Mouse (Mus musculus) retina, adult 2 months (tissue): ENCODE measurements around the gene Ttc33.
"Not testable (repeated sequence)": the region's sequence is repeated elsewhere in the genome, so short reads cannot be mapped to it uniquely, and the experiment has no call there.

ENCODE experiments used
- DNase-seq: peaks from one replicate; pipeline ENCODE4 v3.0.0-alpha.2; 2012; ENCODE audit warnings: low read depth, low spot score

Ttc33 gene

DNA sequence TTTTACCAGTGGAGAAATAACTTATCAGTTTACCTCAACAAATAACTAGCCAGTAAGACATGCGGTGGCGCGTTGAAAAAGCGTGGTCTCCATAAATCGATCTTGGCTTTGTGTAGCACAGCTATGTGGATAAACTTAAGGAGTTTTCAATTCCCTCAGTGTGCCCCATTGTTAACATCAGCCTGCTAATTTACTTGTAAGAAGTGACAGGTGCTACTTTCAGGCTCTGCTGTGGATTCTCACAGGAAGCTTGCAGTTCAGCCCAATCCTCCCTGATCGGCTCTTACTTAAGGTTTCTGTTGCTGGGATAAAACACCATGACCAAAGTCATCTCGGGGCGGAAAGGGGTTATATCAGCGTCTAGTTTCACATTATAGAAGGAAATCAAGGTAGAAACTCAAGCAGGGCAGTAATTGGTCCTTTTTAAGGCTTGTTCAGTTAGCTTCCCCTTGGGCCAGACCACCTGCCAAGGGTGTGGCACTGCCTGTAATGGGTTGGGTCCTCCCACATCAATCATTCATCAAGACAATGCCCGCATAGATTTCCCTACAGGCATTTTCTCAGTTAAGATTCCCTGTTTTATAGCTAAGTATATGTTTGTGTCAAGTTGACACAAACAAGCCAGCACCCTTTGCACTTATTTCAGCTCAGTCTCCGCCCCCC lies 526 bp upstream of the Ttc33 start:
- DNase-seq: no peak

DNA sequence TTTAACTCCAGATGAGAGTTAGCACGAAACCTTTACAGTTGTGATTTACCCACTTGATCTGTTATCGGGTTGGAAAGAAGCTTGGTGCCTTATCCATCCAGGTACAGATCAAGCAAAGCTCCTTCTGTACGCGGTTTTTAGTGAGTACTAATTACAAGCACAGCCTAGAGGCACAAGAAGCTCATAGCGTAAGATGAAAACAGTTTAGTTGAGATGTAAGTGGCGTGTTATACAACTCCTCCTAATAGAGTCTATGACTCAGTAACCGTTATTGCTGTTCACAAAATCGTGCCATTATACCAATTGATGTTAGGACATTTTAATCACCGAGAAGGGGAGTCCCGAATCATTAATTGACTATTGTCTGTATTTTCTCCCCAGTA lies 959 bp downstream of the Ttc33 start:
- DNase-seq: no peak

DNA sequence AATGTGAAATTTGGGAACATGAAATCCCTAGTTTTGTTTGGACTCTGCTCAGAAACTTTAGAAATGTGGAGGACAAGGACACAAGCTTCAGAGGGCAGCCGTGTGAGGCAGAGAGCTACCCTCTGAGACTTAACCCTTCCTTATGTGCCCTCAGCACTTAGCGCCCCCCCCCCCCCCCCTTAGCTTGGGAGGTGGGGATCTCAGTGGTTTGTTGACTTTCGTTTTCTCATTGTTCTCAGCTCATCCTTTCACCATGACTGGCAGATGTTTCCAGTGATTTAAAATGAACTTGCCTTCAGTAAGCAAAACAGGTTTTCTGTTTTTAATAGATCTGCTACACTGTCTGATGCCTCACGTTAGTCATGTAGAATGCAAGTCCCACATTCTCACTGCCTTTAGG lies 1.8 kb downstream of the Ttc33 start:
- DNase-seq: no peak

DNA sequence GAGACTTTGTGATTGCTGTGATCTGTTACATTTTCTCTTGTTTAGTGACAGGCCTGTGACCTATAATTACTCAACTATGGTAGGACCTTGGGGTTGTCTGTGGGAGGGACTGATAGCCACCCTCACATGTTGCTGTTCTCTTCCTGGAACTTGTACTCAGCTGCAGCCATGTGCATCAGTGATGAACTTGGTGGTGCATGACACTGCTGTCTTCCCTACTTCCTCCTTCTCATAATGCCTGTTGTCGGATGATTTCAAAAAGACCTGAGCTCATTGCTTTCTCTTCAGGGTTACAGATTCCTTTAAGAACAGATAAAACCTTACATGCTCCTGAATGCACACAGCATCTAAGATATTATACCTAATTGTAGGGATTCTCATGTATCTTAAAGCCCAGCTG lies 2.7 kb downstream of the Ttc33 start:
- no peak for DNase-seq

DNA sequence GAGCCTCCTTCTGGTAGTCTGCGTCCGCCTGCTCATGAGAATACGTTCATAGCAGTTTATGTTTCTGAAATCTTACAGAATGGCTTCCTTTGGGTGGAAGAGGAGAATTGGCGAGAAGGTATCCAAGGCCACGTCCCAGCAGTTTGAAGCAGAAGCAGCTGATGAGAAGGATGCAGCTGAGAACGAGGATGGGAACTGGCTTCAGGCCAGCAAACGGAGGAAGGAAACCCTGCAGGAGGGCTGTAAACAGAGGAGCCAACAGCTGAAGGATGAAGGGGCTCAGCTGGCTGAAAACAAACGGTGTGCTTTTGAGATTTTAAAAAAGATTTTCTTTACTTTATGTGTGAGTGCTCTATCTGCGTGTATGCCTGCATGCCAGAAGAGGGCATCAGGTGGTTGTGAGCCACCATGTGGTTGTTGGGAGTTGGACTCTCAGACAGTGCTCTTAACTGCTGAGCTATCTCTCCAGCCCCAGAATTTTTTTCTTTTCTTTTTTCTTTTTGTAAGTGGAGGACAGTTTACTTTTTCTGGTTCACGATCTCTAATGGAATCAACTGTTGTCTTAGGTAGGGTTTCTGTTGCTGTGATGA lies 4.3 kb downstream of the Ttc33 start:
- DNase-seq: no peak

DNA sequence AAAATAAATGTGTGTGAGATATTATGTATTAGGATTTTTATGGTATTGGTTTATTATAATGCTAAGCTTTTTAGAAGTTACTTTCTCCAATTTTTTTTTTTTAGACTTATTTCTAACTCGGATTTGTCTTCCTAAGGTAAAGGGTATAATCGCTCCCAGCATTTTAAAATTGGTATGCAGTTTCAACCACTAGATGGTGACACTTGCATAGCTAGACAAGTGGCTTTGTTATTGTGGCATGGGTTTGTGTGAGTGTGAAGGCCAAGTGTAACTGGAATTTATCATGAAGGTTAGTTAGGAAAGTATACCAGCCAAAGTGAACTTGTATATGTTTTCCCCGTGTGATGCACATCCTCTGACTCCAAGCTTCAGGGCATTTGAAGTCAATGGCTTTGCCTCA lies 8.5 kb downstream of the Ttc33 start:
- no peak for DNase-seq

DNA sequence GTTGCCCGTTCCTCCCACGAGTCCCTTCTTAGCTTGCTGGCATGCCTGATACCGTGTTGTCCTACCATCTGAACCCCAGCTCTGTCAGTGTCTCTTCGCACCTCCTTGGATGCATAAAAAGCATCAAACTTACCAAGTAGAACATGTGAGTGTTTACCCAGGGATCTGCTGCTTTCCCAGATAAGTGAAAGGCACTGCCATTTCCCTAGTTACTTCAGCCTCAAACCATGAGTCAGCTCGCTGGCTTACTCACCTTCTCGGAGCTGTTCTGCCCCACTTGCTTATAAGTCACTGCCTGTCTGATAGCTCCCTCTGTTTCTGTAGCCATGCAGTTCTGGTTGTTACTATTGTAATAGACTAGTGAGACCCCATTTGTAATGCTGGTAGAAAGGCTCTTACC lies 9.1 kb downstream of the Ttc33 start:
- DNase-seq: no peak

DNA sequence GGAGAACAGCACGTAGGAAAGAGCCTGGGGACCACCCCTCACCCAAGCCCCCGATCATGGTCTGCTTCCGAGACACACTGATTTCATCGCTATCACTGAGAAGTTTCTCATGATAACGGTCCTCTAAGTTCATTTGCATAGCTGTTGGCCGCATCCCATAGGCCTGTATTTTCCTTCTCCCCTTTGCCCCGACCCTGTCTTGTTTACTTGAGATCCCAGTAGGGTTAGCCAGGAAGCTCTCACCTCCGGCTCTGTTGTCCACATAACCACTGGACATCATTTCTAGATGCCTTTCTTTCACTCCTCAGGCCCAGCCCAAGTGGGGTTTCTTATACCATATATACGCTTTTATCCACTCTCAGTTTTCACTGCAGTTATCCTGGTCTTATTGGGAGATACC lies 9.6 kb downstream of the Ttc33 start:
- no peak for DNase-seq

DNA sequence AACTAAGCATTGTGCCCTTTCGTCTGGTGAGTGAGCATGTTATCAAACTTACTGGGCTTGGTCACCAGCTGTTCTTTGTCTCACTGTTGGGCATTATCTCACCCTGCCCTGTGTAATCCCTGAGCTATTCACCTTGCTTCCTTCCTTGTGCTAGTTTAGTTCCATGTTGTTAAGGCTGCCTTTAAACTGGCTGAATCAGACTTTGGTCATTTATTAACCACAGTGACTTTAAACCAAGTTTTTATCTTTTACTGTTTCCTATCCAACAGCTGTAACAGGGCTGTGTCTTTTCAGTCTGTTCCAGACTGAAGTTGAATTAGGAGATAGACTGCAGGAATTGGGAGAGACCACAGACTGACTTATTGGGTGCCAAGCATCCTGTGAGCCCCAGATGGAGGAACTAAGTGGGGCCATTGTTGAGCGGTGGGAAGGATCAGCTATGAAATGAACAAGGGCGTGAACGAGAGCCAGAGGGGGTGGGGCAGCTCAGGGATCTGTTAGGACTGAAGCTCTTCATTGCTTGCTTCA lies 10.7 kb downstream of the Ttc33 start:
- no peak for DNase-seq

DNA sequence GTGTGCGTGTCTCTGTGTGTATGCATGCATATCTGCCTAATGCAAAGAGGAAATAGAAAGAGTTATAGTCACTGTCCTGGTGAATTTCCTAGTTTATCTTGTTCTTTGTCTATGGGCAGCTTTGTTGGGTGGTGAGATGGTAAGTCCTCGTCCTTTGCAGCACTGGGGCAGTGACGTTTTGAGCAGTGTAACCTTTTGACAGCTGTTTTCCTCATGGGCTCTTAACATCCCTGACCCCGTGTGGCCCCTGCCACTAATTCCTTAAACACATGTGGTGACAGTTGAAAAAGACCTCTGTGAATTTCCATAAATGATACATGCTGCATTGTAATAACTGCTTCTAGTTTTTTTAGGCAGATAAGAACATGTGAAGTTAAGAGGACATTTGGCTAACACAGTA lies 11.4 kb downstream of the Ttc33 start:
- DNase-seq: no peak

DNA sequence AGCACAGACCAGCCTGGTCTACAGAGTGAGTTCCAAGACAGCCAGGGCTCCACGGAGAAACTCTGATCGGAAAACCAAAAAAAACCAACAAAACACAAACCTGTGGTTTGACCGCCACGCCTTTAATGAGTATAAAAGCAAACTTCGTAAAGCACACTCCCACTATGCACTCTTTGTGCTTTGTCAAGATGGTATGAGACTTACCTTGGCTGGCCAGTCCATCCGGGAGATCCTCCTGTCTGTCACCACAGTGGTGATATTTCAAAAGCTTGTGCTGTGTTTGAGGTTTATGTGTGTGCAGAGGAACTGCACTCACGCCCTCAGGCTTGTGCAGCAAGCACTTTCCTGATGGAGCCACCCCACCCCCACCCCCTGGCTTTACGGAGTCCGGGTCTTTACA lies 19.9 kb downstream of the Ttc33 start:
- no peak for DNase-seq

DNA sequence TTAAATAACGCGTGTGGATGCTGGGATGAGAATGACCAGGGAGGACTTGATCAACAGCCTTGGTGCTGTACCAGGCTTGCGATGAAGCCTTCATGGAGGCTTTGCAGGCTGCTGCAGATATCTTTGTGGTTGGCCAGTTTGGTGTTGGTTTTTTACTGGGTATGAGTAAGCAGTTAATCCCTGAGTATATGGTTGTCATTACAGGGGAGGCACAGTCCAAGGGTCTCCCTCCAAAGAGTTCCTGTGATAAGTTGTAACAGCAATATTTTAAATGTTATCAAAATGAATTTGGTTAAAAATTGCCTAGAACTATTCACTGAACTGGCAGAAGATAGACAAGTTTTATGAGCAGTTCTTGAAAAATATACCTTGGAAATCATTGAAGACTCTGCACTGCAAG lies 23.8 kb downstream of the Ttc33 start:
- no peak for DNase-seq

DNA sequence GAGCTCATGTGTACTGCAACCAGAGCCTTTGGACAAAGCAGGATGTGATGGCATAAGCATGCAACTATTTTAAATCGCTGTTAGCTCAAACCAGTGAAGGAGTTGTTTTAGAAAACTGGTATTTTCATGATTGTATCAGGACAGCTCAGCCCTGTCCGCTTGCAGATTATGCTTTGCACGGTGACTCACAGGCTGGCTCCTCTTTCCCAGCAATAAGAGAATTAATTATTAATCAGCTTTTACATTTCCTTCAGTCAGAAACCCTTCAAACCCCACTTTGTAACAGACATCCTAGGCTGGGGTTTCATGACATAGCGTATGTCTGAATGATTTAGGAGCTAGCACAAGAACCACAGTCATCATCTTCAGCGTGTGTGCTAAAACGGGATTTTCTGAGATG lies 35.2 kb downstream of the Ttc33 start:
- no peak for DNase-seq

DNA sequence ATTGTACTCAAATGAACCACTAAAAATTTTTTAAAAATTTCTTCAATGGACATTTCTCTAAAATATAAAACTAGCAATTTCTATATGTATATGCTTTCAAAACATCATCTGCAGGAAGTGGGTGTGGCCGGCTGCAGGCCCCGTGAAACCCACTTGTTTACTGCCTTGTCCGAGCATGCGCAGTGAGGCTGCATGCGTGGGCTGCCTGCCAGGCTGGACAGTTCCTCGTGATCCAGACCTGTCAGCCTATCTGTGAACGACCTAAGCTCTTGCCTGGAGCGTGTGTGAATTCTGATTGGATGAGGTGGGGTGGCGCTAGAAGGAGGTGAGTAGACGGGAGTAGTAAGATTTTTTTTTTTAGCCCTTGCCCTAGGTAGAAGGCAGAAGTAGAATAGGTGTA lies 45.4 kb downstream of the Ttc33 start:
- not testable (repeated sequence) for DNase-seq

DNA sequence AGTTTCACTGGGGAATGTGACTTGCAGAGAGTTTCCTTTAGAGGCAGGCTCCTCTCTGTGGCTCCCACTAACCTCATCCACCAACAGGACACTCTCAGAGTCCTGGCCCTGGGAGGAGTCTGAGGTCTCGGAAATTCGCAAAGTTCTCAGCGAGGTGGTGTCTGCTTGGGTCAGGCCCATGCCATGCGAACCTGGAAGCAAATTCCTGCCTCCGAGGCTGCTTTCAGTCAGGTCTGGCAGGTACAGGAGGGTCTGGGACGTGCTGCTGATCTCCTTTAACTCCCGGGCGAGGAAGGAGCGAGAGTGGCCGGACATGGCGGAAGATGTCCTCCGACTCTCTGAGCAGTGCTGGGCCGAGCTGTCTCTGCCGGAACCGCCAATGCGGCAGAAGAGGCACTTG lies 49.3 kb downstream of the Ttc33 start:
- no peak for DNase-seq

DNA sequence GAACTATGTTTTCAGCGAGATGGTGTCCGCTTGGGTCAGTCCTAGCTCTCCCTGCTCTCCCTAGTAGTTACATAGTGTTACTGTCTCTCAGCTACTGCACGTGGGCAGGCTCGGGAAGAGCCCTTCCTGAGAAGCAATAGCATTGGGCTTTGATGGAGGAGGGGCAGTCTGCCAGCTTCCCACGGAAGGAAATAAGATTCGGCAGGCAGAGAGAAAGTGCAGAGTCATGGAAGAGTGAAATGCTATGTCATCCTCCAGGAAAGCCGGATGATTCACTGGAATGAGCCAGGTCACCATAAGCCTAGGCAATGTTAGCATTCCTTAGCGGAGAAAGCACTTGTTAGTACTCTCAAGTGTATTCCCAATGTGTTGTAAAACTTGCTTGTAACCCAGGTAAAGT lies 50.2 kb downstream of the Ttc33 start:
- no peak for DNase-seq

DNA sequence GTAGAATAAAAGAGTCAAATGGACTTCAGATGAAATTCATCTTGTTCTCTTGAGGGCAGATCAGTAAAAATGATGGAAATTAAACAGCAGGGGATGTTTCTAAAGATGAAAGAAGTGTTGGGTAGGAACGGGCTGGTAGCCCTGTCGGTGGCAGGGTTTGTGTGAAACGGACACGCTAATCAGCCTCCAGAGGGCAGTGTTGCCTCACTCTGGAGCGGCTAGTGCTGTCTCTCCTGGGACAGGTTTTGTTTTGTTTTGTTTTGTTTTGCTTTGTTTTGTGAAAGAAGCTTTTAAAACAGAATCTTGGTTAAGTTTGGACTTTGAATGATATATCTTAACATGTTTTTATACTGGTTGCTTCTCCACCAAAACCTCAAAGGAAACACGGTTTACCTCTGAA lies 51.2 kb downstream of the Ttc33 start:
- peak; percentile 36 for DNase-seq

DNA sequence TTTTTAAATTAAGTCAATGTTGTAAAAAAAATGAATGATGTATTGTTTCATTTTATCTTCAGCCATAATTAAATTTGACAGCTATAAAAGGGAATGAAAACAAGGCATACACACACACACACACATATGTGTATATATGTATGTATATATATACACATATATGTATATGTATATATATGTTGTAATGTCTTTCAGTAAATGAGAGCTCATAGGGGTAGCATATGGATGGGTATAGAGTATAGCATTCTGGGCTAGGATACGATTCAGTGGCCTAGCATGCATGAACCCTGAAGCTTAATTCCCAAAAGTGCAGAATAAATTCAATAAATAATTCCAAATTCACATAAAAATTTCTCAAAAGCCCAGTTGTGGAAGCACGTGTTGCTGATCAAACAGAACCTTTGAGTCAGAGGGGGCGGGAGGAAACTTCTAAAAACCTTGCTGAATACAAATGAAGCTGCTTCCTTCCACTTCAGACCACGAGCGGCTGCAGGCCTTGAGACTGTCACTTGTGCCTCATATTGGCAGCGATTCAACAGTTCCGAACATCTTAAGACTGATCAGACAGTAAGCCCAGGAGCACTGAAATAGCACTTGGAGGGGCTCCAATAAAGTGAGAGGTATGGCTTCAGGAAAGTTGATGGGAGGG lies 51.8 kb downstream of the Ttc33 start:
- no peak for DNase-seq

DNA sequence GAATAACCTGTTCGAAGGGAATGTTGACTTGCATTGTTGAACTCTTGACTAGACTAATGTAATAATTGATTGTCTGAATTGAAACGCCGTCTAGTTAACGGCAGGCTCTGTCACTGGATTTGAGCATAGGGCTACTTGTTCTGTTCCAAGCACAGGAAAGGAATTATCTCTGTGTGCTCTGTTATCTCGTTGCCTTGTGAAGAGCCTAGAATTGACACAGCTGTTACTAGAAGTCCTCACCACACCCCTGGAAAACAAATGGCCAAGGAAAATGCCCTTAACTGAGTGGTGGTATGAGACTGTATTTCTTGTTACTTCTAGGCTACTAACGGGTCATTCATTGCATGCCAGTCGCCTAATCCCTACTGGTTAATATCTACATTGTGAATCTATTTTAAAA lies 52.7 kb downstream of the Ttc33 start:
- no peak for DNase-seq

DNA sequence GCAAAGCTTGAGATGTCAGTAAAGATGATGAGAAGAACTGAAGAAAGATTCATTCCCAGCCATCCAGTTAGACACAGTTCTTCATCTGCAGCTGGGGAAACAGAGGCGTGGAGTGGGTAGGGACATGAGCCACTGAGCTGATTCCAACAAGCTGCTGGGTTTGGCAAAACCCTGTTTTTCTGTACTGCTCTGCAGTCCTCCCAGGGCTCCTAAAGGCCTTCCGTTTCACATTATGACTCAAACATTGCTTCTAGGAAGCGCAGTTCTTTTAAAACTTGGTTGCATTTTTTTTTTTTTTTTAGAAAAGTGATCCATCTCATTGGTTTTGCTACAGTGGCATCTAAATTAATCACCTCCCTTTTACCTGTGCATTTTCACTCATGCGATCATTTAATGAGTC lies 53.2 kb downstream of the Ttc33 start:
- no peak for DNase-seq

DNA sequence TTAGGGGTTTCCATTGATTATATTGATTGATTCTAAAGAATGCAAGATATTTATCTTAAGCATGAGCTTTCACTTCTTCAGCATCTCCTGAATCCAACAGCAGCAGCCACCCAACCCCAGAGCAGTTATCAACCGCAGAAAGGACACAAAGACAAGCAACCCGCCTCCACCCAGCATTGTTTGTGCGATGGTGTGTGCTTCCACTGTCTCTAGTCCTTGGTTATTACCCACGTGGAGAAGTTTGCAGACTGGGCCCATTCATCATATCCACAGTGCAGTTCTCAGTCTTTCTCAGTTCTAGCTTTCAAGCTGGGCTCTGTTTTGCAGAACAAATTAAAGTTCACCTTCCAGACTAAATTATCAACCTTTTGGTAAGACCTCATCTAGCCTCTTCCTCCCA lies 54.0 kb downstream of the Ttc33 start:
- DNase-seq: no peak

DNA sequence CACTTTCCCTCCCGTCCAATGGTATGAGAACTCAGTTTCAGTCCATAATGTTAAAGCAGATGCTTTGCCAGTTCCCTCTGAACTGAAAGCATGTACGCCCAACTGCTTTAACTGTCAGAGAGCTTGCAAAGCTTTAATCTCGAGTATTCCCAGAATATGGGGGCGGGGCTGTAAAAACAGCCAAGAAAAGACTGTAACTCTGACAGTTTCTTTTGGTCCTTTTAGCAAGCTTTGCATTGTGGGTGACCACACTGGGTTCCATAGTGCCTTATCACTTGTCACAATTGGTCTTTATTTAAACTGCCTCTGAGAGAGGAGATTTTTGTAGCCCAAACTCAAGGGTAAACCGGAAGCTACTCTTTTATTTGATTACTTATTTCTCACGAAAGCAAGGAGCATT lies 54.6 kb downstream of the Ttc33 start:
- DNase-seq: no peak

DNA sequence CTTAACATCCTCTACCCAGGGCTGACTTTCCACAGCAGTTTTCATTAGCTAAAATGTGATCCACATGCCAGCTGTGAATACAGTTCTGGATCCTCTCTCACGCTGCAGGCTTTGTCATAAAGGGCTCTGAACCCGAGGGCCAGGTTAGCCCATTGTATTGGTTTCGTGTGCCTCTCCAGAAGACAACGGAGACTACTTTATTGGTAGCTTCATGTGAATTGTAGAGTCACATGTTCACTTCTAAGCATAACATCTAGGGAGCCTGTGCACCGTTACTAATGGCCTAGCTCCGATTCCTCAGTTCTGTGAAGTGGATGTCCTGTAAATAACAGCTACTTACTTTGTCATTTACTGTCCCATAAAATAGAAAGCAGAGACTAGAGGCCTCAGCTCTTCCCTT lies 55.0 kb downstream of the Ttc33 start:
- DNase-seq: no peak
